Mouse (Mus musculus) cerebellum, postnatal 36 days (tissue): ENCODE data around the gene Arl3.

Experiments
- DNase-seq, 2 experiments: peaks; one replicate each; pipeline ENCODE4 v3.0.0; 2021 to 2022; ENCODE audit warnings: mixed read lengths in 2 of 2

Arl3 gene

GRCm38 (mm10) chr19:46499836-46500580, 73.0 kb downstream of the Arl3 start:
- DNase-seq, result peak; percentile 93 to 94

GRCm38 (mm10) chr19:46499539-46499835, 73.5 kb downstream of the Arl3 start:
- no peak for DNase-seq

- DNase-seq, result no peak
Observed at GRCm38 (mm10) chr19:46497230-46497629, 75.8 kb downstream of the Arl3 start.

GRCm38 (mm10) chr19:46495136-46495535, 77.9 kb downstream of the Arl3 start:
- DNase-seq, result no peak

- DNase-seq, result no peak
Observed at GRCm38 (mm10) chr19:46490634-46491033, 82.4 kb downstream of the Arl3 start.

- DNase-seq, result no peak
Observed at GRCm38 (mm10) chr19:46489448-46489847, 83.5 kb downstream of the Arl3 start.

- no peak for DNase-seq
Observed at GRCm38 (mm10) chr19:46486709-46487108, 86.3 kb downstream of the Arl3 start.

- DNase-seq, result no peak
Observed at GRCm38 (mm10) chr19:46485847-46486246, 87.2 kb downstream of the Arl3 start.

- peak; percentile 48 to 51 for DNase-seq
Observed at GRCm38 (mm10) chr19:46484518-46484917, 88.5 kb downstream of the Arl3 start.

- peak; percentile 47 for DNase-seq
Observed at GRCm38 (mm10) chr19:46483701-46484328, 89.2 kb downstream of the Arl3 start.

- DNase-seq, result peak in 1 of 2 experiments; percentile 17
Observed at GRCm38 (mm10) chr19:46482896-46483516, 90.0 kb downstream of the Arl3 start.

- no peak for DNase-seq
Observed at GRCm38 (mm10) chr19:46481756-46482155, 91.2 kb downstream of the Arl3 start.

GRCm38 (mm10) chr19:46481352-46481751, 91.6 kb downstream of the Arl3 start:
- DNase-seq, result no peak
